8 mouse cellular contexts compared by ENCODE assay signal in the genomic region with DNA sequence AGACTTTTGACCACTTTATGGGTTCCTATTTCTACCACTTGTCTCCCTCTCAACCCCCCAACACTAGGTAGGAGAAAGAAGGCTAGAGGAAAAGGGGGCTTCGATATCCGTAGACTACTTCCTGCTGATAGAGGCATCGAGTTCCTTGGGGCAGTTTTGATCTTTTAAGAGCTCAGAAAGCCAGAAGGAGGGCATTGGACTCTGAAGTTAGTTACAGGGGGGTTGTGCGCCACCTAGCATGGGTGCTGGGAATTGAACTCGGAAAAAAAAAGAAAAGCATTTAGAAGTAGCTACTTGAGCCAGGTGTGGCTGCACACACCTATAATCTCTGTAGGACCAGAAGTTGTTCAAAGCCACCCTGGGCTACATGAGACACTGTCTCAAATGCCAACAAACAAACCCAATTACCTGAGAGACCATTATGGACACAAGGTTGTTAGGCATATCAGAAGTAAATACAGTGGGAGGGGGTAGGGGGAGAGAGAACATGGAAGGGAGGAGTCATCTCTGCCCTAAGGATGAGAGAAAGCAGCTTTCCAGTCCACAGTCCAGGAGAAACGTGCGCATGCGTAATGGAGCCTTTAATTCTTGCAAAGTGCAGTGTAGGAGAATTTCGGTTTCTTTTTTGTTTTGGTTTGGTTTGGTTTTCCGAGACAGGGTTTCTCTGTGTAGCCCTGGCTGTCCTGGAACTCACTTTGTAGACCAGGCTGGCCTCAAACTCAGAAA. TPM values are rescaled to one million over a fixed set of nuclear protein-coding genes. Genes with fewer than 3 reads are reported as not detected.
DNase-seq lines count a peak whose midpoint lies in the region; ATAC-seq and TF ChIP-seq lines count a peak whose summit lies in the region.

No protein-coding gene starts in this region.

- H3K4me3 ChIP-seq in liver, adult 2 months (ENCODE audit: insufficient read depth, low read depth, low read length): peak overlapping the region; percentile 99
- H3K4me3 ChIP-seq in stomach, embryonic 15.5 days (replicated peaks): peak overlapping the region; percentile 100

- TF ChIP-seq CTCF in liver, adult 2 months (IDR thresholded peaks at IDR 0.05; ENCODE audit: low read depth, low read length): peak; percentile 58; the same call in 1 of the 2 replicates

- peaks cover 4% of the 10 kb centered on the region for H3K4me1 ChIP-seq in liver, adult 2 months (ENCODE audit: control insufficient read depth, insufficient read depth, low read length)
- H3K4me1 ChIP-seq in stomach, embryonic 15.5 days: peaks cover 5% of the 10 kb centered on the region; the same call in 1 of the 2 replicates

- 0 out of 2 replicates have a peak, but pooled peaks have one; percentile 32 for ATAC-seq in monocyte, adult 5-6 weeks (replicated peaks; ENCODE audit: insufficient number of reproducible peaks, low FRiP score, low TSS enrichment, poor library complexity, severe bottlenecking)
- ATAC-seq in stomach, embryonic 15.5 days (ENCODE audit: insufficient read depth, low FRiP score, low read depth): peak; percentile 8; the same call in 1 of the 2 replicates

- intact Hi-C loops in gastrocnemius, postnatal 14 days (cut with DNase I; ENCODE audit: low total_unique reads): no loop called here

- H3K9me3 ChIP-seq in stomach, embryonic 15.5 days: no peaks in the 10 kb centered on the region

- peak overlapping the region; percentile 90 for H3K9ac ChIP-seq in liver, adult 2 months (ENCODE audit: low read depth, low read length)
- peak overlapping the region; percentile 92; the same call in 1 of the 2 replicates for H3K9ac ChIP-seq in stomach, embryonic 15.5 days

- TF ChIP-seq POLR2A in liver, adult 2 months (IDR thresholded peaks at IDR 0.05; ENCODE audit: extremely low read depth, insufficient read depth, low read length): no peak

- no peaks in the 10 kb centered on the region for H3K79me2 ChIP-seq in liver, adult 2 months (ENCODE audit: control insufficient read depth, insufficient read depth, low read length)

- DNase-seq in 3134 (ENCODE audit: extremely low read depth, insufficient read length, low spot score) (peak; percentile 42), WW6 (ENCODE audit: low read depth, low spot score) (peak; percentile 74)
- DNase-seq in embryo, embryonic 10 days (ENCODE audit: low spot score): peak; percentile 72
- peak; percentile 41 for DNase-seq in gastrocnemius, postnatal 14 days
- peak; percentile 73 for DNase-seq in kidney, adult 18-20 months
- DNase-seq in liver, adult 2 months (ENCODE audit: extremely low read depth, low read depth, low spot score): peak; percentile 63

- H3K36me3 ChIP-seq in liver, adult 2 months (ENCODE audit: control insufficient read depth, insufficient read depth, low read length): peaks cover 19% of the 10 kb centered on the region; the same call in 1 of the 2 replicates
- peaks cover 14% of the 10 kb centered on the region; the same call in 1 of the 2 replicates for H3K36me3 ChIP-seq in stomach, embryonic 15.5 days

- 32% methylated on average over 10 of the region's 10 CpGs for WGBS in liver, adult 2 months
- 35% methylated on average over 10 of the region's 10 CpGs for WGBS in stomach, embryonic 15.5 days

- peak overlapping the region; percentile 72 for H3K27ac ChIP-seq in liver, adult 2 months (replicated peaks; ENCODE audit: insufficient read depth, low read depth, low read length)
- H3K27ac ChIP-seq in stomach, embryonic 15.5 days: peak overlapping the region; percentile 93

- H3K4me2 ChIP-seq in stomach, embryonic 15.5 days: peak overlapping the region; percentile 83

- H3K27me3 ChIP-seq in liver, adult 2 months (ENCODE audit: control insufficient read depth, insufficient read depth, low read length): no peaks in the 10 kb centered on the region
- no peaks in the 10 kb centered on the region for H3K27me3 ChIP-seq in stomach, embryonic 15.5 days (replicated peaks)

RNA-seq across cellular contexts. Expression of a gene that starts 1.2 kb away (rescaled TPM):
- 1 to 10 TPM; 9.8 to 9.9 TPM for total RNA-seq in gastrocnemius, postnatal 14 days (2021)
- 5.4 and 7.1 TPM in 2 replicates for total RNA-seq in liver, adult 2 months (2014; rRNA removed)
- polyA plus RNA-seq in liver, adult 2 months (2012; rRNA removed): 3.1 and 3.2 TPM in 2 replicates
- 9.4 to 12.3 TPM (median 10.7 TPM) in 3 replicates for total RNA-seq in monocyte, adult 5-6 weeks (2017)
- polyA plus RNA-seq in stomach, embryonic 15.5 days (2015; fragmentation: Nextera tagmentation; extraction: Ambion mirVana): 23.3 and 32.8 TPM in 2 replicates

RNA-seq across cellular contexts. Expression of a gene that starts 32.7 kb away (rescaled TPM):
- 10 to 100 TPM; 12.1 to 13.0 TPM for total RNA-seq in gastrocnemius, postnatal 14 days (2021)
- 12.4 and 13.9 TPM in 2 replicates for total RNA-seq in liver, adult 2 months (2014; rRNA removed)
- 13.6 and 13.7 TPM in 2 replicates for polyA plus RNA-seq in liver, adult 2 months (2012; rRNA removed)
- 6.3 to 7.8 TPM (median 7.2 TPM) in 3 replicates for total RNA-seq in monocyte, adult 5-6 weeks (2017)
- polyA plus RNA-seq in stomach, embryonic 15.5 days (2015; fragmentation: Nextera tagmentation; extraction: Ambion mirVana): 24.9 and 30.6 TPM in 2 replicates

RNA-seq across cellular contexts. Expression of a gene that starts 55.7 kb away (rescaled TPM):
- over 10,000 TPM; 58,912 to 62,167 TPM for total RNA-seq in gastrocnemius, postnatal 14 days (2021)
- total RNA-seq in liver, adult 2 months (2014; rRNA removed): 16.6 TPM in 1 of 2 replicates, not detected in the other
- 0.11 and 0.24 TPM in 2 replicates for polyA plus RNA-seq in liver, adult 2 months (2012; rRNA removed)
- not detected in 3 replicates for total RNA-seq in monocyte, adult 5-6 weeks (2017)
- 18.7 and 47.9 TPM in 2 replicates for polyA plus RNA-seq in stomach, embryonic 15.5 days (2015; fragmentation: Nextera tagmentation; extraction: Ambion mirVana)

Comparison
In these comparisons a context has a peak if more than half of its experiments do, and no peak if none do; other contexts are left out.
1. Peak in every context shown above with its lines: DNase-seq, ATAC-seq, H3K4me3 ChIP-seq and H3K27ac ChIP-seq.
2. RNA of a gene that starts 55.7 kb away (total RNA-seq): 58,912 to 62,167 TPM in gastrocnemius, postnatal 14 days; 16.6 TPM in liver, adult 2 months and not detected in monocyte, adult 5-6 weeks; every median in the first group is over 1,000 times any median in the second.